Mouse (Mus musculus) mouse embryonic stem cell (cell line): ENCODE data around the gene Nhsl2.

Experiments
- in situ Hi-C, 2 experiments: fragments of 300-500 bp; cut with MboI; formaldehyde crosslinking; loops; 1 replicate in 1 of 2; 3 replicates in 1 of 2; pipeline ENCODE4 v1.14.3; 2019 to 2020; ENCODE audit warnings: low sequenced_read_pairs in 2 of 2, low pct_unique_long_range_greater_than_20kb in 1 of 2, mixed read lengths in 1 of 2; ENCODE audit not compliant: unreplicated experiment in 1 of 2

The Nhsl2 gene

DNA sequence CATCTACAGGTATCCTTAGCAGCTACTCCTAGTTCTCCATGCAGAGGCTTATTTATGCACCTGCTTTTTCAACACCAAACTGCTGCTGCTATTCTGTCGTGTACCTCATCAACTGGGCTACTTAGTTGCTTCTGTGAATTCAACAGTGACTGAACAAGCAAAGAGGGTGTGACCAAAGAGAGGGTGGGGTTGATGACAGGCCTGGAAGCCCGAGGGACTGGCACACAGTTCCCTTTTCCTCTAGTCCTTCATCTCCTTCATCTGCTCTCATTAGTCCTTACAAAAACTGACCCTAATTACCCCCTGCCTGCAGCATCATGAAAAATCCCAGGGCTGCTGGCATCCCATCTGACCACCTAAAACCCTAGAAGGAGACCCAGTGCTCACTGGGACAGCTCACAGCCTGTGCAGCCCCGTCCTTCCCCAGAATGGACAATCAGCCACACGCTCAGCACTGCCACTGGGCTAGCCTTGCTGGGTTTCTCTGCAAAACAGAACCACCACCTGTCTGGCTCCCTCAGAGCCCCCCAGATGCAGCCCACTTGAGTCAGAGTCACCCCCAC lies 216.1 kb downstream of the Nhsl2 start:
- in situ Hi-C loops = loop anchor here (10.0 to 25.0 kb wide), 2 partner anchors 103 to 260 kb away; no protein-coding TSS in a partner anchor

DNA sequence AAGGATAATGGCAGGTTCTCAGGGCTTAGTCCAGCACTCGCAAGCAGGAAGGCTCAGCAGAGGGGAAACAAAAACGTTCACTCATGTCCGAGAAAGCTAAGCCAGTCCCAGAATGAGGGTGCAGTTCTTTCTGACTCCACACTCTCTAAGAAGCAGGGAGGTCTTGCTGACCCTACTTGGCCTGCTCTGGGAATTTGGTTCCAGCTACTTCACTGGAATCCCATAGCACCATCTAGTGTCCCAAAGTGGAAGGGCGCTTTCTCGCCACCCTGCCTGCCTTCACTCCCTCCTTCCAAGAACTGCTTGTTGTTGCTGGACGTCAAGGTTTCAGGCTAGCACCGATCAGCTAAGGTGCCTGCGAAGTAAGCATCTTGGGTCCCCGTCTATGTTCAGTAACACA lies 216.9 kb downstream of the Nhsl2 start:
- in situ Hi-C loops = loop anchor here (10.0 to 25.0 kb wide), 2 partner anchors 104 to 261 kb away; no protein-coding TSS in a partner anchor

DNA sequence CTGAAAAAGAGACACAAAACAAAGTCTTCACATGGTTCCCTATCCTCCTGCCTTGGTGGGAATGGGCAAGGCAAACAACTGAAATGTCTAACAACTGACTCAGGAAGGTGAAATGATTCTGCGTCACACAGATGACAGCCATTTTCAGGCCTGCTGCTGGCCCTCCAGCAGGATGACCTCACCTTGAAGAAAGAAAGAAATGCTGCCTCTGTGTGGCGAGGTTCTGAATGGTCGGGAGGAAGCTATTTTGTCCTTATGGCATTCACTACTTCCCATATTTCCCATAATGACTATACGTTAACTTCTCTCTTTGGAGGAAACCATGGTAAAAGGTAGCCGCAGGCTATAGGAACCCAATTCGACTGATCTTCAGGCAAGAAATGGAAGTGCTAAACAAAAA lies 217.9 kb downstream of the Nhsl2 start:
- in situ Hi-C loops = loop anchor here (10.0 to 25.0 kb wide), 2 partner anchors 105 to 262 kb away; no protein-coding TSS in a partner anchor

DNA sequence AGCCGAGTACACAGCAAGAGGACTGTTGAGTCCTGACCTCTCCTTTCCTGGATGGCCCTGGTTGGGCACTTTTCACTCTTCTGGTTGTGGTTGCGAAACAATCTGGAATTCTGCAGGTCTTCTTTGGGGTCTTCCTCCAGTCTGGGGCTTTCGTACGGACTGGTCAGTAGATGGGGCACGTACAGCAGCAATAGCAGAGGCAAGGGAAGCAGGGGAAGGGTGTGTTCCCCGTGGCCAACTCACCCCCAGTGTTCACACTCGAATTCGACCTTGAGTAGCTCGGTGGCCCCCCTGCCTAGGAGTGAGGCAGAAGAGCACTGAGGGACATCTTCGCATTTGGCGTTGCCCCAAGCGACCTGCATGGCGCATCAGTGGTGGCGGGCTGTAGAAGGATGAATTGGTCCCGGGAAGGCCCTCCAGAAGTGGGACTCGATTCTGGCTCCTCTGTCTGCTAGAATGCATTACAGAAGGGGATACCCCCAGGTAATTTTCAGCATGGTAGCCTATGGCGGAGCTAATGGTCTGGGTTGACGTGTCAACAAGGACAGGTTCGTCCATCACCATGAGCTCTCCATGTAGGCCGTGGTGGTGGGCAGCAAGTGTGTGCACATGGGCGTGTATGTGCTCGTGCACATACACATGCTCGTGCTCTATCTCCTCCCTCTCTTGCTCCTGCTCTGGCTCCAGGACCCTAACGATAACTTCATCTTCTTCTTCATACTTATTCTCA lies 219.8 kb downstream of the Nhsl2 start:
- in situ Hi-C loops = loop anchor here (10.0 to 25.0 kb wide), 2 partner anchors 107 to 264 kb away; no protein-coding TSS in a partner anchor

DNA sequence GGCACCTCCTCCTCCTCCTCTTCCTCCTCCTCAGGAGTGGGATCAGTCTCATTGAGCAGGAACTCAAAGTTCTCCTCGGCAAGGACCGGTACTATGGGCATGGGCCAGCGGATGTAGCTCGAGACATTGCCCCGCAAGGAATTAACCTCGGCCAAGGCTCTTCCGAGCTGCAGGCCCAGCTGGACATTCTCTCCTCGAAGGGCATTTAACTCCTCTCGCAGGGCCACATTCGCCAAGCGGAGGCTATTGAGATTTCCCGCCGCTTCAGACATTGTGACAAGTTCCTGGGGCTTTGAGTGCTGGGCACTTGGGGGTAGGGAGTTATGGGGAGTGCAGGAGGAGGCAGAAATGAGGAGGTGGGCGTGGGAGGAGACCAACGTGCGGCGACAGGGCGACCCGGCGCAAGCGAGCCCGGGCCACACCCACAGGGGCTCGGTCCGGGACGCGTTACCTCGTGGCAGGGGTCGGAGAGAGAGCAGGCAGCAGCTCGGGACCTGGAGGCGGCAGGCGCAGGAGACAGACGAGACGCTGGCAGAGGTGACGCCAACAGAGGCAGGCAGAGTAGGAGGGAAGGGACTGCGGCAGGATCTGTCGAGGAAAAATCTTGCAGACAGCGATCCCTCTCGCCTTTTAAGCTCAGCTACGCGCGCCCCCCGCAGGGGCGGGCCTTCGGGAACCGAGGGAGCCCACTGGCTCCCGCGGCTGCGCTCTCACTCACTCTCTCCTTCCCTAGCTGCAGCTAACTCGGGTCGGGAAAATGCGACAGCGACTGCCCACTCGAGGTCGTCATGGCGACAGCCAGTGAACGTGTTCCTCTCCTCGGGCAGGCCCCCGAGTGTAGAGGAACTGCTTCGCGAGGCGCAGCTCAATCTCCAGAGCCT lies 221.6 kb downstream of the Nhsl2 start, which contains the start of gene Rtl5:
Gene Rtl5 (minus strand): TSS at position 714 of the 881 bp plus-strand sequence.
- in situ Hi-C loops = loop anchor here in 1 of 2 experiments (25.0 kb wide), 1 partner anchor 109 kb away; no protein-coding TSS in a partner anchor

DNA sequence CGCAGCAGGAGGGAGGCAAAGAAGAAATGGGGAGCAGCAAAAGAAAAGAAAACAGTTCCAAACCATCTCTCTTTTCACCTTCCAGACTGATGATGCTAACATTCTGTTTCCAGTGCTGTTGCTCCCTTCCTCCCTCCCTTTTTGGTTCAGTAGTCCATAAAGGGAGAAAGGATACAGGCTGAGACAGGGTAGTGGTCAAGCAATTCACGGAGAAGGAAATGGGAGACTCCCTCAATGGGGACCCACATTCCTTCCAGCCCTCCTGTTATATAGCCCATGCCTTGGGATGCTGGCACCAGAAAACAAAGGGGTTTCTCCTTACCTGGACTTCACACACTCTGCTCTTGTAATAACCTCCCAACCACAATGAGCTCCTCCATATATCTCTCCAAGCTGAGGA lies 222.3 kb downstream of the Nhsl2 start:
- in situ Hi-C loops = loop anchor here in 1 of 2 experiments (25.0 kb wide), 1 partner anchor 109 kb away; no protein-coding TSS in a partner anchor

DNA sequence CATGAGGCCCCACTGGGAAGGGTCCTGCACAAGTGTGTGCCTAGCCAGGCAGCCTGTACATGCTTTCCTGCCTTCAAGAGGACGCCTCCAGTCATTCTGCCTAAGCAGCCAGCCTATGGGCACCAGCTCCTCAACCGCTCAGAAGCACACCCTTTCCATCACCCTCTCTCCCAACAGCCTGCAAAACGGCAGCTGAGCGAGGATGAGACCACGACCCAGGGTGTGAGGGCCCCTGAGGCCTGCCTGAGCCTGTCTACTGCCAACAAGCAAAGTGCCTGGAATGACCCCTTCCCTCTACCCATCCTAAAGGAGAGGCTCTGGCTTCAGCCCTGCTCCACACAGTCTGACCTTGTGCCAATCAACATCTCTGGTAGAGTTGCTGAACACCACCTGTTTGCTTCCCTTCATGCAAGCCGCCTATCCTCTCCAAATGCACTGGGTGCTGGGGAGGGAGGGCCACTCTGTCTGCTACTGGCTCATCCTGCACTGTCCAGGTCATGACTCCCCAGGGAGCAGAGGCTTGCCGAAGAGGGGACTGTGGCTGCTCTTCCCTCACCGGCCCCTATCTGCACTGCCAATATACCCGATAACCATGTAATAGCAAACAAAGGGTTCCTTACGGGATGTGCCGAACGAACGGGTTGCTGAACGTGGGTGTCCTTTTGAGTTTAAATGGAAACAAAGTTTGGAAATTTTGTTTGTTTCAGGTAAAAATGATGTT lies 224.6 kb downstream of the Nhsl2 start:
- in situ Hi-C loops = loop anchor here in 1 of 2 experiments (25.0 kb wide), 1 partner anchor 111 kb away; no protein-coding TSS in a partner anchor

DNA sequence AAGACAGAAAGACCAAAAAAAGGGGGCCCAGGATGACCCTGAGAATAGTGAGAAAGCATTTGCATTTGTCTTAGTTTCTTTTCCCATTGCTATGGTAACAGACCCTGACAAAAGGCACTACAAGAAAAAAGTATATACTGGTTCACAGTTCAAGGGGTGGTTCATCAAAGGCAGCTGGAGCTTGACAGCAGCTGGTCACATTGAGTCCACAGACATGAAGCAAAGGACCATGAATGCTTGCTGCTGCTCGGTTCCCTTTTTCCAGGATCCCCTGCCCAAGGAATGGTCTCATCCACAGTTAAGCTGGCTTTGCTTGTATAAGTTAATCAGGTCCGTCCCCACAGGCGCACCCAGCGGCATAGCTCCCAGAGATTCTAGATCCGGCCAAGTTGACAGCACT lies 225.2 kb downstream of the Nhsl2 start:
- in situ Hi-C loops = loop anchor here in 1 of 2 experiments (25.0 kb wide), 1 partner anchor 112 kb away; no protein-coding TSS in a partner anchor

DNA sequence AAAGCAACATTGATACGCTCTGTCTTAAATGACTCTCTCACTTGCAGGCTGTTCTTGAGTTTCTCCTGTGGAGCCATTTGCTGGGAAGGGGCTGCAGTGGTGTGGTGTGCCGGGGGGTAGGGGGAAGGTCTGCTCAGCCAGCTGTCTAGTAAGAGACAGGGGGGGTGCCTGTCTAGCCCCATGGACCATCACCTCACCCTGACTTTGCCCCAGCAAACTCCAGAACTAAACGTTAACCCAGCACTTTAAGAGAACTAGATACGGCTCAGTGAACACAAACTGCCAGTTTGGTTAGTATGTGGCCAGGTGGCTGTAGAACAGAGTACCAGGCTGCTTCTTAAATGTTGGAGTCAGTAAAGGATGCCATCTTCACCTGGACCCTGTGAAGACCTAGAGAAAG lies 226.0 kb downstream of the Nhsl2 start:
- in situ Hi-C loops = no loop called here

DNA sequence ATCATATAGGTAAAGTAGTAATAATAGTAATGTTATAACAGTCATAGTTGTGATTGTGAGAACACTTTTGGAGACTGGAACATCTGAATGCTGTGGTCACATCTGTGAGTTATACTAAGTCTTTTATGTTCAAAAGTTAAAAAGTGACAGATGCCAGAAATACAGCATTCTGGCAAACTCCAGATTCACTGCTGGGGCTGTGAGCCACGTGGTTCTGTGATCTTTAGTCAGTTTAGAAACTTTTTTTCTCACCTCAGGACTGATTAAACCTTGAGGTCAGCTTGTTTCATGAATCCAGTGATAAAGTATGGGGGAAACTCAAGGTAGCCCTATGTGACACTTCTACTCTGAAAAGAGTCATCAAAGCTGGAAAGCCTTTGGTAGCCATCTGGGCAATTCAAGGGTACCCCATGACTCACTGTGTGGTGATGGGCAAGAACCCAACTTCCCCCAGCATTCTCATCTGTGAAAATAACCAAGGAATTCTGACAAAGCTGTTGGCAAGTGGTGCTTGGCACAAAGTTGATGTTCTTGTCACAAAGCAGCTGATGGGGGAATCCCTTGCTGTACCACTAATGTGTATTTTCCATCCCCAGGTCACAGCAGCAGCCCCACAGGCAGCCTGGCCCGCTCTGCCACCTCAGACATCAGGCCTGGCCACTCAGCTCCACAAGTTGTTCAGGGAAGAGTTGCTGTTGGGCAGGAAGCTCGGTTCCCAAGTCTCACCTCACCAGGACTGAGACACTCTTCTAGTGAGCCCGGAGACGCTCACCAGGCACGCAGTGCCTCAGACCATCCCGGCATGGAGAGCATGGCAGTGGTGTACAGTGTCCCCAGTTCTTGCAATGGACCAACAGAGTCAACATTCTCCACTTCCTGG lies 227.9 kb downstream of the Nhsl2 start:
- in situ Hi-C loops = no loop called here

DNA sequence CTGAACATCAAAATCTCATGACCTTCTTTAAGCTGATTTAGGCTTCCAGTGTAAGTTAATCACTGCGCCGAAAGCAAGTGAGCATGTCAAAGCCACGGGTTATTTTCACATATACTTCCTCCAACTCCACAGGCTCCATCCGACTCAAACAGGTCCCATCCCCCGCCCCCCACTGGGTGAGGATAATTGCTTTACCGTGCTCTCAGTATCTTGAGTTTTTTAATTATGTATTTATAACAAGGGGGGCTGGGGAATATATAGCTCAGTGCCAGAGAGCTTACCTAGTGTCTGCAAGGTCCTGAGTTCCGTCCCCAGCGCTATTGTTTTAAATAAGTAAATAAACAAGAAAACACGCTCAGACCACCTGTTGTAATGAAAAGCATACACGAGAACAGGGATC lies 231.9 kb downstream of the Nhsl2 start:
- in situ Hi-C loops = no loop called here

DNA sequence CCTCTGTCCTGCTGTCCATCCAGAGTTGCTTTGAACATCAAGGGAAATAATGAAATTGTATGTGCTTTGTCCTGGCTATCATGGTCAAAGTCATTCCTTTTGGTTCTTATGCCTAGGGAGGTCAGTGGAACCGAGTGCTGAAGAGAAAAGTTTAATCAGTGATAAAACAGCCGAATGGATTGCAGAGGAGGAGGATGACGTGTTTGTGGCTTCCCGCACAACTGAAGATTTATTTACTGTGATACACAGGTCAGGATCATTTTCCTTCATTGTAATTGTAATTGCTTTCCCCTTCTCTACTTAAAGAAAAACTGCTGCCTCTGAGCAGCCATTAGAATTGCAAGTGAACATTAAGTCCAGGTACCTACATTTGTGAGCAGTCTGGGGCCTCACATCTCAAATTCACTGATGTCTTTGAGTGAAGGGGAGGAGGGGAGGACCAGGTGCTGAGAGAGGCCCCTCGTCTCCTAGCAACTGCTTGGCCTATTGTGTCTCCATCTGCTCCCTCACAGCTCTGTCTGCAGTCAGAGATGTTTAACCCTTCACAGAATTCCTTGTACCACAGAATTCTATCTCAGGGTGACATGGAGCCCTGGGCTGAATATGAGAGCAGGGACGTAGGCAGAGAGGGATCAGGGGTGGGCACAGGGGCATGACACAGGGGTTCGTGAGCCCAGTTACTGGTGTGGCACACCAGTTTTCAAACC lies 232.5 kb downstream of the Nhsl2 start:
- in situ Hi-C loops = no loop called here

DNA sequence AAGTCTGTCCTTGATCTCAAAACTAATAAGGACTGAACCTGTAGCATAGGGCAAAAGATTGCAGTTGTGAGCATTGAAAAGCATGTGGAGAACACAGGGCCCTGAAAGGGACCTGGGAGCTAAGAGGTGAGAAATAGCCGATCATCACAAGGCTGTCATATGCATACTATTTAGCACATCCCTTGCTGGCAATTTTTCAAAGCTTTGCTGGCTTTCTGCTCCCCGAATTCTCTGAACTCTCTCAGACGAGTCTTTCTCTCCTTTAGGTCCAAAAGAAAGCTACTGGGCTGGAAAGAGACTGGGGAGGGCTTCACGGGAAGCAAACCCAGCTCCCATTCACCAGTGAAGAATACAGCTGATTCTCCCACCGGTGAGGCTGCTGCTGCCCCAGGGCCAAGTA lies 233.2 kb downstream of the Nhsl2 start:
- in situ Hi-C loops = no loop called here

DNA sequence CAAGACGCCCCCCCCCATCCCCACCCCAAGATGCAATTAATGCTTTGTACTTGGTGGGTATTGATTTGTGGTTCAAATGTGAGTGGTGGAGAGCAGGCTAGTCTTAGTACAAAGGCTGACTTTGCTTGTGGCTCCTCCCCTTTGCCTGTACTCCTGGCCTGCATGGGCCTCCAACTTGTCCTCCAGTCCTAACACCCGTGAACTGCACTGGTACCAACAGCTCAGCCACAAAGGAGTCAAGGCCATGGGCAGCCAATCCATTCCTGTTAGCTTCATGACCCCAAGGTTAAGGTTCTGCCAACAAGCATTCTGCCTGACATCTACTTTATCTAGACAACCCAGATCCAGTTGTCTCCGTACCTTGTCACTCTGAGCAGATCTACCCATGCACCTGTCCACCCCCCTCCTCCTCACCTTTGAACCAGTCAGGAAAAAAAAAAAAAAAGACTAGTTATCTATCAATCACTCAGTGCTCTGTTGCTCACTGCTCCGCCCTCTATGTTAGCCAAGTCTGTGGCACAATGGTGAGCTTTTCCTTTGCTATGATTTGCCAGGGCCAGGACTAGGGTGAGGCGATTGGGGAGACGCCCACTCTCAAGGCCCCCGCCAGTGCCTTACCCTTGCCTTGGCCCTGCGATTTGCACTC lies 236.7 kb downstream of the Nhsl2 start:
- in situ Hi-C loops = no loop called here

DNA sequence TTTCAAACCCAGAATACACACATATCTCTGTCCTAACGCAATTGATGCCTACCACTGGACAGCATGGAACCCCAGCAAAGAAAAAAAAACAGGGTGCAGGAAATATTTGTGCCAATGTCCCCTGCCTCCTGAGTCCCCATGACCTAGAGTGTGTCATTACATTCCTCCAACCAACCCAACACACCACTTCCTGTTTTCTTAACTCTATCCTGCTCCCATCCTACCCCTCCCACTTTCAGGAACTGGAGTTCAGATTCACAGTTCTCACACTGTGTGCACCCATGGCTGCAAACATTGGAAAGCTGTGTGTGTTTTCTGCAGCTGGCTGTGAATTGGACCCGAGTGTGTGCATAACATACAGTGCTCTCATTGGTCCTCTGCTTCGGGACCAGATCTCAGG lies 241.4 kb downstream of the Nhsl2 start:
- in situ Hi-C loops = no loop called here

DNA sequence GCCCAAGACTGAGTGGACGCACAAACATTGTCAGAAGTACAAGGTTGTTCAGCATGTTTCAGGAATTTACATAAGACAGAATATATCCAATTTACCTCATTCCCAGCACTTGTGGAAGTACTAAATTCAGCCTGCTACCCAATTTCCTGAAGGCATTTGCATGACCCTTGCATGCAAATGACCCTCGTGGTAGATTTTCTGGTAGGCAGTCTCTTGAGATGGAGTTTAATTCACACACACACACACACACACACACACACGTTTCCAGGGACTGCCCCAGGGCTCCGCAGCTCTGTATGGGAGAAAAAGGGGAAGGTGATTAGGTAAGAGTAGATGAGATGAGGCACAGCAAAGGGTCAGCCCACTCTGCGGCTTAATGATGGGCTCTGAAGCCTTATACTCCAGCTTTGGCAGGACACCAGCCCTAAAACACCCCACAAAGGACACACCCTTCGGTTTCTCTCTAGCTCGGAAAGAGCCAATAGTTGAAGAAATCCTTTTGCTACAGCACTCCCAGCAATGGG lies 245.3 kb downstream of the Nhsl2 start:
- in situ Hi-C loops = no loop called here
